Mouse (Mus musculus) neural tube, embryonic 15.5 days (tissue): ENCODE results near the gene Sytl2. TPM values are rescaled to one million over a fixed set of nuclear protein-coding genes. Genes with fewer than 3 reads are reported as not detected.

Experiments used
- ATAC-seq: fragments of 200-750 bp; cut with Nextera tagmentation; 2 replicates; pipeline ENCODE4 v1.8.0; 2017; ENCODE audit warnings: mild to moderate bottlenecking, moderate TSS enrichment, moderate library complexity; ENCODE audit not compliant: low FRiP score
- H3K27ac ChIP-seq: fragments of 300-500 bp; sonication (generic); replicated peaks from 2 replicates; pipeline ENCODE4 v1.5.1; 2015; ENCODE audit warnings: mild to moderate bottlenecking, inconsistent platforms
- H3K27me3 ChIP-seq: fragments of 300-500 bp; sonication (generic); replicated peaks from 2 replicates; pipeline ENCODE4 v1.6.1; 2015; ENCODE audit warnings: inconsistent platforms
- H3K36me3 ChIP-seq: fragments of 300-500 bp; sonication (generic); 2 replicates; pipeline ENCODE4 v1.6.1; 2015; ENCODE audit warnings: inconsistent platforms
- H3K4me1 ChIP-seq: fragments of 300-500 bp; sonication (generic); 2 replicates; pipeline ENCODE4 v1.6.1; 2015; ENCODE audit warnings: inconsistent platforms
- H3K4me2 ChIP-seq: fragments of 300-500 bp; sonication (generic); 2 replicates; pipeline ENCODE4 v1.6.1; 2015; ENCODE audit warnings: inconsistent platforms, mild to moderate bottlenecking, moderate library complexity
- H3K4me3 ChIP-seq: fragments of 300-500 bp; sonication (generic); replicated peaks from 2 replicates; pipeline ENCODE4 v1.5.1; 2015; ENCODE audit warnings: mild to moderate bottlenecking, inconsistent platforms
- H3K9ac ChIP-seq: fragments of 300-500 bp; sonication (generic); replicated peaks from 2 replicates; pipeline ENCODE4 v1.6.1; 2015; ENCODE audit warnings: mild to moderate bottlenecking, inconsistent platforms
- H3K9me3 ChIP-seq: fragments of 300-500 bp; sonication (generic); replicated peaks from 2 replicates; pipeline ENCODE4 v1.6.1; 2016; ENCODE audit warnings: inconsistent platforms
- WGBS: fragments of 180-500 bp; shearing (Covaris S2); methylation state at CpG from one replicate; pipeline ENCODE4 v1.1.7; 2015; ENCODE audit warnings: mixed read lengths; 5-methylcytosine and 5-hydroxymethylcytosine counted together
- polyA plus RNA-seq: library from polyadenylated mRNA; unstranded; fragments of >200 nt; fragmentation: Nextera tagmentation; extraction: Ambion mirVana; gene quantifications from 2 replicates; pipeline ENCODE4 v1.2.1, GENCODE M21; 2015

Sytl2 gene
- polyA plus RNA-seq, 1 experiment from 2014 or later = 10.1 TPM

- no peak overlapping the region for H3K4me3 ChIP-seq
- H3K27ac ChIP-seq = no peak overlapping the region
- H3K9ac ChIP-seq = no peak overlapping the region
- H3K9me3 ChIP-seq = no peaks in the 10 kb centered on the region
- WGBS = 82% methylated on average over 3 of the region's 3 CpGs
- no peak overlapping the region for H3K4me2 ChIP-seq
- ATAC-seq = no peak
- H3K4me1 ChIP-seq = no peaks in the 10 kb centered on the region
- H3K27me3 ChIP-seq = no peaks in the 10 kb centered on the region
- no peaks in the 10 kb centered on the region for H3K36me3 ChIP-seq
Observed at GRCm38 (mm10) chr7:90313421-90313820, 11.4 kb downstream of the Sytl2 start.

GRCm38 (mm10) chr7:90316823-90317222 lies 14.8 kb downstream of the Sytl2 start:
- no peak overlapping the region for H3K27ac ChIP-seq
- no peaks in the 10 kb centered on the region for H3K4me1 ChIP-seq
- no peaks in the 10 kb centered on the region for H3K36me3 ChIP-seq
- no peak for ATAC-seq
- H3K9me3 ChIP-seq = no peaks in the 10 kb centered on the region
- WGBS = 96% methylated on average over 2 of the region's 2 CpGs
- H3K4me2 ChIP-seq = no peak overlapping the region
- no peaks in the 10 kb centered on the region for H3K27me3 ChIP-seq
- H3K9ac ChIP-seq = no peak overlapping the region
- H3K4me3 ChIP-seq = no peak overlapping the region

DNA sequence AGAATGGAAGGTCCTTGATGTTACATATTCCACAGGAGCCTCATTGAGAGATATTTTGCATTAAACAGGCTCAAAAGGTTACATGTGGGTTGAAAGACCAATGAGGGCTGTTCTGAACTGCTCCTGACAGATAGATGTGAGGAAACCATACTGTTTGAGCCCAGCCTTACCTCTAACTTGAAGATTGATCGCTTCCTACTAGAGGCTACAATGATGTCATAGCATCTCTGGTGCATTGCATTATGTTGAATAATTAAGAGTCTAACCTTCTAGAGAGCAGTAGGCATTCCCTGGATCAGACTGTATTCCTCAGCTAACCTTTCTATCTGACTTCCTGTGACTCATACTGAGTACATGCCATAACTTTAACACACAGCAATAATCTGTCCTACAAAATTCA lies 17.4 kb downstream of the Sytl2 start:
- no peak for ATAC-seq
- 84% methylated on average over 1 of the region's 1 CpGs for WGBS

DNA sequence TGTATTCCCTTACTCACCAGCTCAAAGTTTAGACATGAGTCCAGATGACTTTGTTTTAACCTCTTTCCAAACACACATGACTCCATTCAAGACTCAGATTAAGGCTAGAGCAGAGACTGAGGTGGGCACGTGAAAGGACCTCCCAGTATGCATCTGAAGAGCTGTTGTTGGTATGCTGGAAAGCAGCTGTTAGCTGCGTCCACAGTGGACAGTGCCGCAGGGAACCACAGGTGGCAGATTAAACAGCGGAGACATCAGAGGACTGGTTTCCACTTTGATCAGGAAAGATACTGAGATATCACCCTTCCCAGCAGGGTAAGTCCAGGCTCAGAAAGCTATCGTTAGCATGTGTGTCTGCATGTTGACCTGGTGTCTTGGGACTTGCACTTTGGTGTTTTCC lies 18.1 kb downstream of the Sytl2 start:
- H3K36me3 ChIP-seq = no peaks in the 10 kb centered on the region
- H3K27me3 ChIP-seq = no peaks in the 10 kb centered on the region
- H3K4me2 ChIP-seq = no peak overlapping the region
- no peak overlapping the region for H3K9ac ChIP-seq
- H3K27ac ChIP-seq = no peak overlapping the region
- ATAC-seq = no peak
- H3K9me3 ChIP-seq = no peaks in the 10 kb centered on the region
- no peaks in the 10 kb centered on the region for H3K4me1 ChIP-seq
- 67% methylated on average over 5 of the region's 5 CpGs for WGBS
- no peak overlapping the region for H3K4me3 ChIP-seq

More for the DNA sequence above, 17.4 kb downstream of the Sytl2 start:
- H3K4me2 ChIP-seq = no peak overlapping the region
- H3K36me3 ChIP-seq = no peaks in the 10 kb centered on the region
- H3K27ac ChIP-seq = no peak overlapping the region
- H3K9me3 ChIP-seq = no peaks in the 10 kb centered on the region
- no peaks in the 10 kb centered on the region for H3K4me1 ChIP-seq
- H3K4me3 ChIP-seq = no peak overlapping the region
- no peak overlapping the region for H3K9ac ChIP-seq
- H3K27me3 ChIP-seq = no peaks in the 10 kb centered on the region

- H3K27ac ChIP-seq = no peak overlapping the region
- 92% methylated on average over 4 of the region's 4 CpGs for WGBS
- no peak overlapping the region for H3K4me3 ChIP-seq
- H3K4me2 ChIP-seq = no peak overlapping the region
- H3K9me3 ChIP-seq = no peaks in the 10 kb centered on the region
- no peak overlapping the region for H3K9ac ChIP-seq
- no peaks in the 10 kb centered on the region for H3K4me1 ChIP-seq
- no peaks in the 10 kb centered on the region for H3K27me3 ChIP-seq
- ATAC-seq = no peak
- H3K36me3 ChIP-seq = no peaks in the 10 kb centered on the region
Observed at GRCm38 (mm10) chr7:90325166-90325565, 23.1 kb downstream of the Sytl2 start.

DNA sequence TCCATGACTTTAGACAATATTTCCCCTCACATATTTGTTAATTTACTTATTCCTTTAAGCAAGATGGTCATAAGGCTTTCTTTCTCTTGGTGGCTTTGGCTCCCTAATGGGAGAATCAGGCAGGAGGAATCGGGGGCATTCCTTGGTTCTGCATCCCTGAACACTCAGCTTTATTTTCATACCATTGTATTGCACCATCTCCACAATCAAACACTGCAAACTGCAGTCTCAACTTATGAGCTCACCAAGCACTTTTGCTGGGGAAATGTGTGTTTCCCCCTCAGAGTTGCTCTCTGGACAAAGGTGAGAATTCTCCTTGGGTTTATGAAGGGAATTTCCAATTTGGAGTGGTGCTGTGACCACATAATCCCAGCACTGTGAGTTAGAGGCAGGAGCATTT lies 28.1 kb downstream of the Sytl2 start:
- H3K4me3 ChIP-seq = no peak overlapping the region
- H3K9me3 ChIP-seq = no peaks in the 10 kb centered on the region
- H3K27ac ChIP-seq = no peak overlapping the region
- ATAC-seq = no peak
- H3K4me2 ChIP-seq = no peak overlapping the region
- H3K27me3 ChIP-seq = no peaks in the 10 kb centered on the region
- no peaks in the 10 kb centered on the region for H3K4me1 ChIP-seq
- no peaks in the 10 kb centered on the region for H3K36me3 ChIP-seq
- no peak overlapping the region for H3K9ac ChIP-seq
- 85% methylated on average over 1 of the region's 1 CpGs for WGBS

DNA sequence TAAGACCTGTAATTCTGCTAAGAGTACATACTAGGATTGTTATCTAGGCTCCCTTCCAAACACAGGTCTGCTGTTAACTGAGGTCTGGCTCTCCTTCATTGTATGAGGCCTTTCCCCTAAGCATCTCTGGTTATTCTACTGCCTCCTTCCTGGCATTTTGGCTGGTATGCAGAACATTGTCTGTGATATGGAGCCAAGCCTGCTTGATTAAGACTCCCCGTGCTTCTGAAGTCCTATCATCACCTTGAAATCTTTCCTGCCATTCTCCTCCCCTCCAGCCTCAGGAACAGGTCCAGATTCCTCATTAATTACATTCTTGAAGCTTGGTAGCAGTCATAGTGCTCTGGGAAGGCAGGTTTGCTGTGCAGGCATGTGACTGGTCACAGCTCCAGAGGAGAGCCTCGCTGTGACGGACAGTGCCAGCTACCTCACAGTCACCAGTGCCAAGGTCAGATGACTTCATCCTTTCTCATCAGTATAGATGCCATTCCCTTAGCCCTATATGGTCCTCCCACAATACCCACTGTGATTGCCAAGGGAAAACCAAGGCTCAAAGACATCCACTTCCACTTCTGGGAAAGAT lies 30.5 kb downstream of the Sytl2 start:
- 91% methylated on average over 3 of the region's 3 CpGs for WGBS
- Histone ChIP-seq H3K9ac (no peak overlapping the region), H3K36me3 (no peaks in the 10 kb centered on the region), H3K27ac (no peak overlapping the region), H3K4me3 (no peak overlapping the region), H3K27me3 (no peaks in the 10 kb centered on the region), H3K4me1 (no peaks in the 10 kb centered on the region), H3K9me3 (no peaks in the 10 kb centered on the region), H3K4me2 (no peak overlapping the region)
- no peak for ATAC-seq

- ATAC-seq = no peak
- 90% methylated on average over 6 of the region's 6 CpGs for WGBS
- no peak overlapping the region for H3K4me2 ChIP-seq
- H3K27me3 ChIP-seq = no peaks in the 10 kb centered on the region
- H3K9me3 ChIP-seq = no peaks in the 10 kb centered on the region
- H3K4me3 ChIP-seq = no peak overlapping the region
- no peaks in the 10 kb centered on the region for H3K4me1 ChIP-seq
- H3K27ac ChIP-seq = no peak overlapping the region
- H3K36me3 ChIP-seq = no peaks in the 10 kb centered on the region
- no peak overlapping the region for H3K9ac ChIP-seq
Observed at GRCm38 (mm10) chr7:90334362-90334761, 32.3 kb downstream of the Sytl2 start.

- H3K36me3 ChIP-seq = no peaks in the 10 kb centered on the region
- H3K9me3 ChIP-seq = no peaks in the 10 kb centered on the region
- H3K4me3 ChIP-seq = no peak overlapping the region
- no peaks in the 10 kb centered on the region for H3K4me1 ChIP-seq
- ATAC-seq = no peak
- H3K9ac ChIP-seq = no peak overlapping the region
- no peak overlapping the region for H3K4me2 ChIP-seq
- no peak overlapping the region for H3K27ac ChIP-seq
- H3K27me3 ChIP-seq = no peaks in the 10 kb centered on the region
- 94% methylated on average over 3 of the region's 3 CpGs for WGBS
Observed at GRCm38 (mm10) chr7:90334831-90335230, 32.8 kb downstream of the Sytl2 start.

GRCm38 (mm10) chr7:90335755-90336194 lies 33.7 kb downstream of the Sytl2 start:
- Histone ChIP-seq H3K9me3 (no peaks in the 10 kb centered on the region), H3K9ac (no peak overlapping the region), H3K27ac (no peak overlapping the region), H3K36me3 (no peaks in the 10 kb centered on the region), H3K4me3 (no peak overlapping the region), H3K4me1 (no peaks in the 10 kb centered on the region), H3K27me3 (no peaks in the 10 kb centered on the region), H3K4me2 (no peak overlapping the region)
- ATAC-seq = no peak
- WGBS = 34% methylated on average over 3 of the region's 3 CpGs

- H3K9me3 ChIP-seq = no peaks in the 10 kb centered on the region
- no peaks in the 10 kb centered on the region for H3K4me1 ChIP-seq
- WGBS = 62% methylated on average over 12 of the region's 12 CpGs
- H3K36me3 ChIP-seq = no peaks in the 10 kb centered on the region
- H3K27me3 ChIP-seq = no peaks in the 10 kb centered on the region
- no peak overlapping the region for H3K27ac ChIP-seq
- no peak overlapping the region for H3K4me3 ChIP-seq
- ATAC-seq = peak; percentile 28; the same call in 1 of the 2 replicates
- no peak overlapping the region for H3K4me2 ChIP-seq
- no peak overlapping the region for H3K9ac ChIP-seq
Observed at GRCm38 (mm10) chr7:90341212-90341957, 39.3 kb downstream of the Sytl2 start.

- H3K9me3 ChIP-seq = no peaks in the 10 kb centered on the region
- 76% methylated on average over 3 of the region's 3 CpGs for WGBS
- no peak overlapping the region for H3K27ac ChIP-seq
- no peak overlapping the region for H3K4me3 ChIP-seq
- ATAC-seq = no peak
- H3K36me3 ChIP-seq = no peaks in the 10 kb centered on the region
- no peak overlapping the region for H3K9ac ChIP-seq
- no peaks in the 10 kb centered on the region for H3K4me1 ChIP-seq
- no peak overlapping the region for H3K4me2 ChIP-seq
- no peaks in the 10 kb centered on the region for H3K27me3 ChIP-seq
Observed at GRCm38 (mm10) chr7:90344903-90345302, 42.9 kb downstream of the Sytl2 start.
